Mouse (Mus musculus) liver, adult 2 months (tissue): ENCODE data around the gene Pi4k2a. TPM values are rescaled to one million over a fixed set of nuclear protein-coding genes. Genes with fewer than 3 reads are reported as not detected.
A peak's percentile ranks its signal among the peaks of the same experiment; 100 is the strongest.

ENCODE experiments used
- DNase-seq: peaks from one replicate; pipeline ENCODE4 v3.0.0-alpha.2; 2011; ENCODE audit warnings: low read depth, low spot score; ENCODE audit errors: extremely low read depth
- H3K27ac ChIP-seq: fragments of 200-500 bp; replicated peaks from 2 replicates; pipeline ENCODE4 v1.5.1; 2012; ENCODE audit warnings: low read depth, mild to moderate bottlenecking, control low read depth, inconsistent platforms, low read length; ENCODE audit not compliant: insufficient read depth
- H3K27me3 ChIP-seq: fragments of 200-500 bp; 2 replicates; pipeline ENCODE4 v1.6.1; 2012; ENCODE audit warnings: mild to moderate bottlenecking, moderate library complexity, low read length, inconsistent platforms; ENCODE audit not compliant: control insufficient read depth, insufficient read depth
- H3K36me3 ChIP-seq: fragments of 200-500 bp; 2 replicates; pipeline ENCODE4 v1.6.1; 2012; ENCODE audit warnings: low read length, inconsistent platforms; ENCODE audit not compliant: control insufficient read depth, insufficient read depth
- H3K4me1 ChIP-seq: fragments of 200-500 bp; 2 replicates; pipeline ENCODE4 v1.6.1; 2011; ENCODE audit warnings: low read length; ENCODE audit not compliant: control insufficient read depth, insufficient read depth
- H3K4me3 ChIP-seq: fragments of 200-500 bp; 2 replicates; pipeline ENCODE4 v1.5.1; 2011; ENCODE audit warnings: low read depth, mild to moderate bottlenecking, control low read depth, low read length, moderate library complexity; ENCODE audit not compliant: insufficient read depth
- H3K79me2 ChIP-seq: fragments of 200-500 bp; 2 replicates; pipeline ENCODE4 v1.6.1; 2012; ENCODE audit warnings: inconsistent platforms, mild to moderate bottlenecking, low read length, moderate library complexity; ENCODE audit not compliant: control insufficient read depth, insufficient read depth
- H3K9ac ChIP-seq: fragments of 200-500 bp; 2 replicates; pipeline ENCODE4 v1.6.1; 2012; ENCODE audit warnings: low read depth, mild to moderate bottlenecking, control low read depth, inconsistent platforms, low read length
- CTCF ChIP-seq: fragments of 200-500 bp; IDR thresholded peaks from 2 replicates; pipeline ENCODE4 v1.5.1; 2011; ENCODE audit warnings: low read depth, low read length, control low read depth
- POLR2A ChIP-seq: fragments of 200-500 bp; IDR thresholded peaks from 2 replicates; pipeline ENCODE4 v1.6.1; 2011; ENCODE audit warnings: low read length, control low read depth; ENCODE audit not compliant: insufficient read depth; ENCODE audit errors: extremely low read depth
- WGBS: fragments of 180-500 bp; shearing (Covaris S2); methylation state at CpG from one replicate; pipeline ENCODE4 v1.1.7; 2018; 5-methylcytosine and 5-hydroxymethylcytosine counted together
- polyA plus RNA-seq: library from polyadenylated mRNA; depleted of rRNA; stranded (reverse); fragments of >200 nt; gene quantifications from 2 replicates; pipeline ENCODE4 v1.2.3, GENCODE M21; 2012
- total RNA-seq: library from RNA; depleted of rRNA; stranded (reverse); fragments of >200 nt; gene quantifications from 2 replicates; pipeline ENCODE4 v1.2.3, GENCODE M21; 2014

The Pi4k2a gene
- total and polyA plus RNA-seq, 2 experiments, result 20.2 to 43.3 TPM

- Histone ChIP-seq H3K79me2 (peaks cover 5% of the 10 kb centered on the region; the same call in 1 of the 2 replicates), H3K9ac (no peak overlapping the region), H3K4me3 (no peak overlapping the region), H3K4me1 (peaks cover 17% of the 10 kb centered on the region), H3K27ac (no peak overlapping the region), H3K27me3 (no peaks in the 10 kb centered on the region), H3K36me3 (no peaks in the 10 kb centered on the region)
- WGBS, result 82% methylated on average over 3 of the region's 3 CpGs
- TF ChIP-seq POLR2A (no peak), CTCF (no peak)
- DNase-seq, result no peak
These were observed 40.0 kb downstream of the Pi4k2a start for GRCm38 (mm10) chr19:42130294-42130606.

- peaks cover 17% of the 10 kb centered on the region for H3K4me1 ChIP-seq
- 78% methylated on average over 5 of the region's 5 CpGs for WGBS
- H3K79me2 ChIP-seq, result peaks cover 5% of the 10 kb centered on the region; the same call in 1 of the 2 replicates
- H3K9ac ChIP-seq, result no peak overlapping the region
- no peak overlapping the region for H3K4me3 ChIP-seq
- DNase-seq, result no peak
- no peaks in the 10 kb centered on the region for H3K36me3 ChIP-seq
- H3K27ac ChIP-seq, result 0 out of 2 replicates have a peak overlapping the region, but pooled peaks have one; percentile 14
- H3K27me3 ChIP-seq, result no peaks in the 10 kb centered on the region
- TF ChIP-seq CTCF, result no peak
- no peak for TF ChIP-seq POLR2A
These were observed 40.8 kb downstream of the Pi4k2a start for GRCm38 (mm10) chr19:42131101-42131500.

- no peak overlapping the region for H3K27ac ChIP-seq
- TF ChIP-seq POLR2A (no peak), CTCF (no peak)
- no peak for DNase-seq
- no peak overlapping the region for H3K4me3 ChIP-seq
- H3K27me3 ChIP-seq, result no peaks in the 10 kb centered on the region
- no peaks in the 10 kb centered on the region for H3K79me2 ChIP-seq
- H3K4me1 ChIP-seq, result peaks cover 2% of the 10 kb centered on the region
- no peaks in the 10 kb centered on the region for H3K36me3 ChIP-seq
- H3K9ac ChIP-seq, result no peak overlapping the region
These were observed 44.8 kb downstream of the Pi4k2a start for GRCm38 (mm10) chr19:42135070-42135469.

GRCm38 (mm10) chr19:42136126-42136525 lies 45.9 kb downstream of the Pi4k2a start:
- peak; percentile 22; the same call in 1 of the 2 replicates for TF ChIP-seq CTCF
- TF ChIP-seq POLR2A, result no peak
- Histone ChIP-seq H3K79me2 (no peaks in the 10 kb centered on the region), H3K9ac (no peak overlapping the region), H3K4me1 (peaks cover 2% of the 10 kb centered on the region), H3K27me3 (no peaks in the 10 kb centered on the region), H3K27ac (0 out of 2 replicates have a peak overlapping the region, but pooled peaks have one; percentile 12), H3K36me3 (no peaks in the 10 kb centered on the region), H3K4me3 (no peak overlapping the region)
- 30% methylated on average over 5 of the region's 5 CpGs for WGBS
- peak; percentile 59 for DNase-seq

GRCm38 (mm10) chr19:42137167-42137672 lies 47.0 kb downstream of the Pi4k2a start:
- H3K27ac ChIP-seq, result no peak overlapping the region
- no peaks in the 10 kb centered on the region for H3K36me3 ChIP-seq
- no peaks in the 10 kb centered on the region for H3K27me3 ChIP-seq
- H3K4me1 ChIP-seq, result peaks cover 2% of the 10 kb centered on the region
- WGBS, result 94% methylated on average over 4 of the region's 4 CpGs
- DNase-seq, result no peak
- TF ChIP-seq CTCF, result no peak
- TF ChIP-seq POLR2A, result no peak
- no peaks in the 10 kb centered on the region for H3K79me2 ChIP-seq
- H3K9ac ChIP-seq, result no peak overlapping the region
- no peak overlapping the region for H3K4me3 ChIP-seq

- H3K79me2 ChIP-seq, result no peaks in the 10 kb centered on the region
- no peaks in the 10 kb centered on the region for H3K36me3 ChIP-seq
- no peak for TF ChIP-seq POLR2A
- no peak for TF ChIP-seq CTCF
- peaks cover 2% of the 10 kb centered on the region for H3K4me1 ChIP-seq
- H3K27ac ChIP-seq, result no peak overlapping the region
- WGBS, result 86% methylated on average over 15 of the region's 15 CpGs
- no peaks in the 10 kb centered on the region for H3K27me3 ChIP-seq
- H3K4me3 ChIP-seq, result no peak overlapping the region
- no peak overlapping the region for H3K9ac ChIP-seq
- no peak for DNase-seq
These were observed 48.4 kb downstream of the Pi4k2a start for GRCm38 (mm10) chr19:42138517-42139285.
